Mouse (Mus musculus) forebrain, embryonic 15.5 days (tissue): ENCODE results near the gene Mepce. TPM values are rescaled to one million over a fixed set of nuclear protein-coding genes. Genes with fewer than 3 reads are reported as not detected.

ENCODE experiments used
- polyA plus RNA-seq: library from polyadenylated mRNA; unstranded; fragments of >200 nt; fragmentation: Nextera tagmentation; extraction: Ambion mirVana; gene quantifications from 2 replicates; pipeline ENCODE4 v1.2.1, GENCODE M21; 2015

Gene Mepce
- polyA plus RNA-seq, 1 experiment from 2014 or later = 12.3 TPM

Other genes starting within 250 kb of the Mepce start
- gene Actl6b, start 234.1 kb downstream of the Mepce start, polyA plus RNA-seq = 250 and 259 TPM in 2 replicates
- 2.2 and 3.2 TPM in 2 replicates for gene Tfr2, start 217.8 kb downstream of the Mepce start, polyA plus RNA-seq
- gene Mospd3, start 186.6 kb downstream of the Mepce start, polyA plus RNA-seq = 46.3 and 47.3 TPM in 2 replicates
- 9.3 and 9.7 TPM in 2 replicates for gene Pcolce, start 173.9 kb downstream of the Mepce start, polyA plus RNA-seq
- 0.22 TPM in 1 of 2 replicates, not detected in the other for gene Fbxo24, start 158.7 kb downstream of the Mepce start, polyA plus RNA-seq
- gene Lrch4, start 158.5 kb downstream of the Mepce start, polyA plus RNA-seq = 21.4 and 22.1 TPM in 2 replicates
- 6.9 and 7.8 TPM in 2 replicates for gene Gm20605, start 158.5 kb downstream of the Mepce start, polyA plus RNA-seq
- gene Sap25, start 146.3 kb downstream of the Mepce start, polyA plus RNA-seq = 4.5 and 8.5 TPM in 2 replicates
- 0.11 TPM in 1 of 2 replicates, not detected in the other for gene Irs3, start 141.9 kb downstream of the Mepce start, polyA plus RNA-seq
- 21.2 and 22.7 TPM in 2 replicates for gene Agfg2, start 102.9 kb downstream of the Mepce start, polyA plus RNA-seq
- 43.6 and 45.6 TPM in 2 replicates for gene Nyap1, start 46.0 kb downstream of the Mepce start, polyA plus RNA-seq
- gene Tsc22d4, start 41.9 kb downstream of the Mepce start, polyA plus RNA-seq = 75.6 and 76.1 TPM in 2 replicates
- 36.9 and 42.4 TPM in 2 replicates for gene Ppp1r35, start 8.8 kb downstream of the Mepce start, polyA plus RNA-seq
- 10.4 and 11.3 TPM in 2 replicates for gene Zcwpw1, start 143 bp upstream of the Mepce start, polyA plus RNA-seq
- gene Pilra, start 48.6 kb upstream of the Mepce start, polyA plus RNA-seq = 0.42 and 0.45 TPM in 2 replicates
- gene Pilrb1, start 70.5 kb upstream of the Mepce start, polyA plus RNA-seq = not detected in 2 replicates
- gene Pilrb2, start 84.2 kb upstream of the Mepce start, polyA plus RNA-seq = not detected in 2 replicates
- gene Cyp3a13, start 134.0 kb upstream of the Mepce start, polyA plus RNA-seq = not detected in 2 replicates
- 0.11 TPM in 2 replicates for gene Gjc3, start 175.4 kb upstream of the Mepce start, polyA plus RNA-seq
- not detected in 2 replicates for gene Azgp1, start 193.9 kb upstream of the Mepce start, polyA plus RNA-seq
- gene Smok3a, start 233.6 kb upstream of the Mepce start, polyA plus RNA-seq = not detected in 2 replicates
- gene Smok3b, start 233.8 kb upstream of the Mepce start, polyA plus RNA-seq = not detected in 2 replicates